Mouse (Mus musculus) ovary, postnatal 10 days (tissue): ENCODE measurements around the gene Setd4.
"Not testable (repeated sequence)": the region's sequence is repeated elsewhere in the genome, so short reads cannot be mapped to it uniquely, and the experiment has no call there.

Experiments
- DNase-seq: peaks from one replicate; pipeline ENCODE4 v3.0.0; 2022; ENCODE audit warnings: low spot score

Setd4 gene

GRCm38 (mm10) chr16:93603439-93604212, at the start of gene Setd4:
Gene Setd4 (minus strand): TSS chr16:93604063.
- DNase-seq: peak; percentile 86

GRCm38 (mm10) chr16:93648441-93649183, 44.7 kb upstream of the Setd4 start:
- no peak for DNase-seq

GRCm38 (mm10) chr16:93644006-93644405, 40.1 kb upstream of the Setd4 start:
- no peak for DNase-seq

GRCm38 (mm10) chr16:93627761-93628400, 24.0 kb upstream of the Setd4 start, which contains the start of gene Gm5678:
Gene Gm5678 (plus strand): TSS chr16:93628097.
- DNase-seq: no peak

GRCm38 (mm10) chr16:93626745-93627144, 22.9 kb upstream of the Setd4 start:
- DNase-seq: no peak

GRCm38 (mm10) chr16:93624671-93625070, 20.8 kb upstream of the Setd4 start:
- no peak for DNase-seq

GRCm38 (mm10) chr16:93623759-93624158, 19.9 kb upstream of the Setd4 start:
- DNase-seq: not testable (repeated sequence)

- DNase-seq: peak; percentile 41
Measured at GRCm38 (mm10) chr16:93615118-93615870, 11.4 kb upstream of the Setd4 start.

- DNase-seq: no peak
Measured at GRCm38 (mm10) chr16:93610961-93611360, 7.1 kb upstream of the Setd4 start.

GRCm38 (mm10) chr16:93609796-93610195, 5.9 kb upstream of the Setd4 start:
- no peak for DNase-seq

GRCm38 (mm10) chr16:93608731-93609130, 4.9 kb upstream of the Setd4 start:
- DNase-seq: no peak

- peak; percentile 57 for DNase-seq
Measured at GRCm38 (mm10) chr16:93607669-93608101, 3.8 kb upstream of the Setd4 start.

- DNase-seq: no peak
Measured at GRCm38 (mm10) chr16:93606146-93606545, 2.3 kb upstream of the Setd4 start.

GRCm38 (mm10) chr16:93605553-93605952, 1.7 kb upstream of the Setd4 start, which contains the start of gene Cbr1:
Gene Cbr1 (plus strand): TSS chr16:93605853.
- no peak for DNase-seq

GRCm38 (mm10) chr16:93604481-93604969, 662 bp upstream of the Setd4 start:
- no peak for DNase-seq

GRCm38 (mm10) chr16:93599461-93599860, 4.4 kb downstream of the Setd4 start:
- DNase-seq: no peak

GRCm38 (mm10) chr16:93597551-93597950, 6.3 kb downstream of the Setd4 start:
- DNase-seq: no peak

GRCm38 (mm10) chr16:93596807-93597206, 7.1 kb downstream of the Setd4 start:
- no peak for DNase-seq

GRCm38 (mm10) chr16:93595766-93596165, 8.1 kb downstream of the Setd4 start:
- DNase-seq: no peak

- DNase-seq: no peak
Measured at GRCm38 (mm10) chr16:93594448-93594847, 9.4 kb downstream of the Setd4 start.

- no peak for DNase-seq
Measured at GRCm38 (mm10) chr16:93593406-93593805, 10.5 kb downstream of the Setd4 start.

GRCm38 (mm10) chr16:93592711-93593110, 11.2 kb downstream of the Setd4 start:
- DNase-seq: no peak
